In the genomic region with DNA sequence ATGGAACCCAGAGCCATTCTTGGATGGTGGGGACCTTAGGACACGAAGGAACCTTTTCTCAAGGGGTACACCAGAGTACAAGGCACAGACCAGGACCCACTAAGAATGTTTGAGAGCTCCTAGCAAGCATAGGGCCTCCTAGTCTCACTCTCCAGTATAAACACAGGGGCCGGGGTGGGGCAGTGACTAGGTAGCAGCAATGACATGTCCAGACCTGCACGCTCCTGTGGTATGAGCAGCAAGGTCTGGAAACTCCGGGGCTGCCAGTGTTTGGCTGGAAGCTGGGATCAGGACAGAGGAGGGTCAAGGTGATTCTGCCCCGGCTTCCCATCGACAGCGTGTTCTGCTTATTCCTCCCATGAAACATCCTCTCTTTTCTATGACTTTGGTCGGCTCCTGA, we compare ENCODE assay signal across 23 mouse cellular contexts.
"Had no signal": no experiment of that assay in that cellular context is flagged by ENCODE, and none has a peak within 500 bp of the region (broad histone marks: within the 10 kb centered on the region; RNA-seq: fewer than 3 reads in every experiment).

No protein-coding gene starts in this region.

- H3K4me1 ChIP-seq: limb, embryonic 15.5 days; midbrain, embryonic 12.5 days; neural tube, embryonic 13.5 days had no signal

- H3K9ac ChIP-seq: limb, embryonic 12.5 days; limb, embryonic 15.5 days; liver, embryonic 14.5 days; liver, postnatal 0 days; lung, embryonic 14.5 days; midbrain, embryonic 12.5 days; neural tube, embryonic 13.5 days had no signal

- DNase-seq: kidney, adult 18-20 months; kidney, postnatal 25 days; layer of hippocampus, postnatal 36 days; liver, postnatal 0 days; lung, embryonic 14.5 days; lung, postnatal 10 days; lung, postnatal 4 days; retina, postnatal 1 day; right cerebral cortex, postnatal 25 days; spleen, adult 18-20 months; thymus, postnatal 36 days had no signal

- H3K9me3 ChIP-seq: limb, embryonic 12.5 days; limb, embryonic 15.5 days; midbrain, embryonic 12.5 days; neural tube, embryonic 13.5 days had no signal

- H3K36me3 ChIP-seq: limb, embryonic 12.5 days; limb, embryonic 15.5 days; midbrain, embryonic 12.5 days; neural tube, embryonic 13.5 days had no signal

- H3K27me3 ChIP-seq: limb, embryonic 12.5 days; limb, embryonic 15.5 days; midbrain, embryonic 12.5 days; neural tube, embryonic 13.5 days had no signal

- H3K4me3 ChIP-seq: left cerebral cortex, adult 2 months; limb, embryonic 12.5 days; limb, embryonic 15.5 days; midbrain, embryonic 12.5 days; myocyte; neural tube, embryonic 13.5 days had no signal

- H3K27ac ChIP-seq: kidney, postnatal 0 days; left cerebral cortex, adult 2 months; limb, embryonic 12.5 days; limb, embryonic 15.5 days; liver, embryonic 14.5 days; midbrain, embryonic 12.5 days; neural tube, embryonic 13.5 days had no signal

- H3K4me2 ChIP-seq: limb, embryonic 12.5 days; limb, embryonic 15.5 days; liver, embryonic 11.5 days; lung, embryonic 14.5 days; midbrain, embryonic 12.5 days; neural tube, embryonic 13.5 days had no signal

- ATAC-seq: inflammation-experienced regulatory T-cells, adult 6 months; intestine, embryonic 16.5 days; liver, postnatal 0 days; midbrain, embryonic 16.5 days had no signal
